Mouse (Mus musculus): ENCODE data around the gene Rnf185. TPM values are rescaled to one million over a fixed set of nuclear protein-coding genes. Genes with fewer than 3 reads are reported as not detected.
A peak's percentile ranks its signal among the peaks of the same experiment; 100 is the strongest.

Gene Rnf185
- polyA plus RNA-seq, 1 experiment from 2014 or later: 7.3 TPM

GRCm38 (mm10) chr11:3373591-3374292, 78.4 kb downstream of the Rnf185 start:
- ATAC-seq (ENCODE audit: low read depth) (no peak), DNase-seq (no peak)
- Histone ChIP-seq H3K4me2 (no peak overlapping the region), H3K27ac (no peak overlapping the region), H3K36me3 (no peaks in the 10 kb centered on the region; the same call in 1 of the 2 replicates), H3K4me1 (replicated peaks) (peaks cover 33% of the 10 kb centered on the region), H3K9ac (no peak overlapping the region), H3K4me3 (replicated peaks) (no peak overlapping the region), H3K9me3 (replicated peaks) (no peaks in the 10 kb centered on the region), H3K27me3 (no peaks in the 10 kb centered on the region)
- 65% methylated on average over 7 of the region's 7 CpGs for WGBS (ENCODE audit: insufficient replicate concordance)

- Histone ChIP-seq H3K9ac (peak overlapping the region; percentile 53), H3K27ac (no peak overlapping the region)
- DNase-seq: no peak
Measured at GRCm38 (mm10) chr11:3371599-3372295, 80.4 kb downstream of the Rnf185 start.

DNA sequence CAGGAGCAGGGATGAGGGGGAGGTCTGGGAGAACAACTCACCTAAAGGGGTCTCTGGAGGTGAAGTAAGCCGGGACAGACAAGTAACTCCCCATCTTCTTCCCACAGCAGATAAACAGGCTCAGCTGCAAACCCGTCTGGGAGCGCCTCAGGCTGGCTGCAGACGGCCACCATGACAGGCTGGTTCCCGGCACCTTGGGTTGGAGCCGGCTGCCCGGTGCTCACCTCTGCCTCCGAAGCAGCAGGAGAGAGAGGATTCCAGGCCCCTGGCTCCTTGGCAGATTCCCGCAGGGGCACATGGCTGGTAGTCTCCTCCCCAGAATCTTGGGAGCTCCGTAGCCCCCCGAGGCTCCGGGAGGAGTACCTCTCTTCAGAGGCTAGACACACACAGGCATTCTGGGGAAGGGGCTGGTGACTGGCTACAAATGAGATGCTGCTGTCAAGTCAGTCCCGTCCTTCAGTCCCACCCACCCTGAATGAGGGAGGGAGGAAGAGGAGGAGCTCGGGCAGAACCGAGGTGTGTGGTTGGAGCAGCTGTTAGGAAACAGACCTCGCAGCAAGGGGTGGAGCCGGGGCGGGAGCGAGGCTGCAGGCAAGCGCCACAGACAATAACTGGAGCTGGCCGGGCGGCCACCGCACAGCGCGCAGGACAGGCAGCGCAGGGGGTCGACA, 81.1 kb downstream of the Rnf185 start:
- Histone ChIP-seq H3K9me3 (replicated peaks) (no peaks in the 10 kb centered on the region), H3K4me1 (replicated peaks) (peaks cover 30% of the 10 kb centered on the region), H3K4me2 (peak overlapping the region; percentile 78), H3K27me3 (no peaks in the 10 kb centered on the region), H3K27ac (no peak overlapping the region), H3K4me3 (replicated peaks) (peak overlapping the region; percentile 49), H3K36me3 (no peaks in the 10 kb centered on the region; the same call in 1 of the 2 replicates), H3K9ac (peak overlapping the region; percentile 53)
- ATAC-seq (ENCODE audit: low read depth) (peak; percentile 88), DNase-seq (peak; percentile 65)
- 11% methylated on average over 27 of the region's 27 CpGs for WGBS (ENCODE audit: insufficient replicate concordance)

More at GRCm38 (mm10) chr11:3371599-3372295, 80.4 kb downstream of the Rnf185 start:
- Histone ChIP-seq H3K4me3 (replicated peaks) (peak overlapping the region; percentile 49), H3K9me3 (replicated peaks) (no peaks in the 10 kb centered on the region), H3K4me1 (replicated peaks) (peaks cover 32% of the 10 kb centered on the region), H3K36me3 (no peaks in the 10 kb centered on the region; the same call in 1 of the 2 replicates), H3K4me2 (peak overlapping the region; percentile 78), H3K27me3 (no peaks in the 10 kb centered on the region)
- no peak; the same call in 1 of the 2 replicates for ATAC-seq (ENCODE audit: low read depth)
- 27% methylated on average over 7 of the region's 7 CpGs for WGBS (ENCODE audit: insufficient replicate concordance)

GRCm38 (mm10) chr11:3370162-3370561, 82.0 kb downstream of the Rnf185 start:
- 55% methylated on average over 2 of the region's 2 CpGs for WGBS (ENCODE audit: insufficient replicate concordance)
- Histone ChIP-seq H3K9ac (no peak overlapping the region), H3K4me3 (replicated peaks) (no peak overlapping the region)

DNA sequence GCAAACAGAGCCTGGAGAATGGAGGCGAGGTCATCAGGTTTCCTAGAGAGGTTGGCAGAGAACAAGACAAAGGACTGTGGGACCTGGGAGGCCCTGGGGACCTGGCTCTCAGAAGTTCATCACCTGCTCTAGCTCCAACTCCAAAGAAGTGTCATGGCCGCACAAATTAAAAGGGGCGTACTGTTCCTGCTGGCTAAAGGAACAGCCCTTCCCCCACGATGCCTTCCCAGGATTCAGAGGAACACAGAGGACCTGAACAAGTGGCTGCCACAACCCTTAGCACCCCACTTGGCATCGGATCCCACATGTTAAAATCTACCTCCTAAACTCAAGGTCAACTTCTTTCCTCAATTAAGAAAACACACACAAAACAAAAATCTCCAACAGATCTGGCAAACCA, 82.7 kb downstream of the Rnf185 start:
- ATAC-seq (ENCODE audit: low read depth) (no peak), DNase-seq (no peak)
- H3K36me3 ChIP-seq: no peaks in the 10 kb centered on the region; the same call in 1 of the 2 replicates
- H3K4me2 ChIP-seq: no peak overlapping the region
- H3K4me3 ChIP-seq (replicated peaks): no peak overlapping the region
- H3K27ac ChIP-seq: no peak overlapping the region
- peaks cover 23% of the 10 kb centered on the region for H3K4me1 ChIP-seq (replicated peaks)
- no peaks in the 10 kb centered on the region for H3K27me3 ChIP-seq
- no peak overlapping the region for H3K9ac ChIP-seq
- no peaks in the 10 kb centered on the region for H3K9me3 ChIP-seq (replicated peaks)
- WGBS (ENCODE audit: insufficient replicate concordance): 67% methylated on average over 5 of the region's 5 CpGs

More at GRCm38 (mm10) chr11:3370162-3370561, 82.0 kb downstream of the Rnf185 start:
- no peaks in the 10 kb centered on the region for H3K27me3 ChIP-seq
- H3K4me2 ChIP-seq: no peak overlapping the region
- H3K9me3 ChIP-seq (replicated peaks): no peaks in the 10 kb centered on the region
- no peak for ATAC-seq (ENCODE audit: low read depth)
- peaks cover 24% of the 10 kb centered on the region for H3K4me1 ChIP-seq (replicated peaks)
- no peaks in the 10 kb centered on the region; the same call in 1 of the 2 replicates for H3K36me3 ChIP-seq
- DNase-seq: no peak
- no peak overlapping the region for H3K27ac ChIP-seq

- H3K9ac ChIP-seq: no peak overlapping the region
- no peaks in the 10 kb centered on the region for H3K9me3 ChIP-seq (replicated peaks)
- H3K4me3 ChIP-seq (replicated peaks): no peak overlapping the region
- DNase-seq (no peak), ATAC-seq (ENCODE audit: low read depth) (no peak)
- 63% methylated on average over 7 of the region's 7 CpGs for WGBS (ENCODE audit: insufficient replicate concordance)
- H3K27me3 ChIP-seq: no peaks in the 10 kb centered on the region
- H3K27ac ChIP-seq: no peak overlapping the region
- H3K4me2 ChIP-seq: no peak overlapping the region
- no peaks in the 10 kb centered on the region; the same call in 1 of the 2 replicates for H3K36me3 ChIP-seq
- peaks cover 21% of the 10 kb centered on the region for H3K4me1 ChIP-seq (replicated peaks)
Measured at GRCm38 (mm10) chr11:3368983-3369382, 83.2 kb downstream of the Rnf185 start.

GRCm38 (mm10) chr11:3366411-3366810, 85.8 kb downstream of the Rnf185 start:
- no peaks in the 10 kb centered on the region for H3K27me3 ChIP-seq
- no peak overlapping the region for H3K4me2 ChIP-seq
- WGBS (ENCODE audit: insufficient replicate concordance): 81% methylated on average over 7 of the region's 7 CpGs
- H3K27ac ChIP-seq: no peak overlapping the region
- H3K9me3 ChIP-seq (replicated peaks): no peaks in the 10 kb centered on the region
- H3K9ac ChIP-seq: no peak overlapping the region
- H3K4me1 ChIP-seq (replicated peaks): peaks cover 11% of the 10 kb centered on the region
- H3K4me3 ChIP-seq (replicated peaks): no peak overlapping the region
- ATAC-seq (ENCODE audit: low read depth): no peak
- DNase-seq: no peak
- peaks cover 2% of the 10 kb centered on the region; the same call in 1 of the 2 replicates for H3K36me3 ChIP-seq

Other genes with a start within 250 kb of the Rnf185 start
- 22.0 and 22.3 TPM in 2 replicates for gene Eif4enif1, start 250.0 kb downstream of the Rnf185 start, polyA plus RNA-seq (2015; fragmentation: Nextera tagmentation; extraction: Ambion mirVana)
- gene Drg1, start 185.9 kb downstream of the Rnf185 start, polyA plus RNA-seq (2015; fragmentation: Nextera tagmentation; extraction: Ambion mirVana): 159 and 171 TPM in 2 replicates
- 14.8 and 15.8 TPM in 2 replicates for gene Patz1, start 163.5 kb downstream of the Rnf185 start, polyA plus RNA-seq (2015; fragmentation: Nextera tagmentation; extraction: Ambion mirVana)
- 1.1 and 1.5 TPM in 2 replicates for gene Pik3ip1, start 122.0 kb downstream of the Rnf185 start, polyA plus RNA-seq (2015; fragmentation: Nextera tagmentation; extraction: Ambion mirVana)
- 8.7 TPM in 2 replicates for gene Limk2, start 43.2 kb downstream of the Rnf185 start, polyA plus RNA-seq (2015; fragmentation: Nextera tagmentation; extraction: Ambion mirVana)
- gene Pla2g3, start 35.9 kb upstream of the Rnf185 start, polyA plus RNA-seq (2015; fragmentation: Nextera tagmentation; extraction: Ambion mirVana): 0.05 TPM in 2 replicates
- 0.15 and 0.18 TPM in 2 replicates for gene Inpp5j, start 52.5 kb upstream of the Rnf185 start, polyA plus RNA-seq (2015; fragmentation: Nextera tagmentation; extraction: Ambion mirVana)
- 12.2 and 12.5 TPM in 2 replicates for gene Selenom, start 62.3 kb upstream of the Rnf185 start, polyA plus RNA-seq (2015; fragmentation: Nextera tagmentation; extraction: Ambion mirVana)
- 10.5 and 12.0 TPM in 2 replicates for gene Smtn, start 88.2 kb upstream of the Rnf185 start, polyA plus RNA-seq (2015; fragmentation: Nextera tagmentation; extraction: Ambion mirVana)
- 6.9 and 8.6 TPM in 2 replicates for gene Morc2a, start 196.8 kb upstream of the Rnf185 start, polyA plus RNA-seq (2015; fragmentation: Nextera tagmentation; extraction: Ambion mirVana)